Mouse (Mus musculus) embryonic facial prominence, embryonic 11.5 days (tissue): ENCODE results near the gene Naip5. TPM values are rescaled to one million over a fixed set of nuclear protein-coding genes. Genes with fewer than 3 reads are reported as not detected.
"Not testable (repeated sequence)": the region's sequence is repeated elsewhere in the genome, so short reads cannot be mapped to it uniquely, and the experiment has no call there.

Experiments
- ATAC-seq: fragments of 200-750 bp; cut with Nextera tagmentation; replicated peaks from 2 replicates; pipeline ENCODE4 v1.8.0; 2017; ENCODE audit warnings: low read depth; ENCODE audit not compliant: insufficient number of reproducible peaks, low FRiP score, low TSS enrichment
- DNase-seq: peaks from one replicate; pipeline ENCODE4 v3.0.0-alpha.2; 2015; ENCODE audit warnings: low spot score
- H3K27ac ChIP-seq: fragments of 300-500 bp; sonication (generic); replicated peaks from 2 replicates; pipeline ENCODE4 v1.5.1; 2014; ENCODE audit warnings: mild to moderate bottlenecking, low read depth, low read length, control low read depth
- H3K27me3 ChIP-seq: fragments of 300-500 bp; sonication (generic); 2 replicates; pipeline ENCODE4 v1.6.1; 2014; ENCODE audit warnings: mild to moderate bottlenecking, low read length, moderate library complexity, mixed read lengths; ENCODE audit not compliant: control insufficient read depth, insufficient read depth
- H3K36me3 ChIP-seq: fragments of 300-500 bp; sonication (generic); replicated peaks from 2 replicates; pipeline ENCODE4 v1.6.1; 2014; ENCODE audit warnings: low read depth, mild to moderate bottlenecking, low read length, moderate library complexity, mixed read lengths; ENCODE audit not compliant: control insufficient read depth, insufficient read depth
- H3K4me1 ChIP-seq: fragments of 300-500 bp; sonication (generic); 2 replicates; pipeline ENCODE4 v1.6.1; 2014; ENCODE audit warnings: low read length, mixed read lengths; ENCODE audit not compliant: control insufficient read depth, insufficient read depth
- H3K4me2 ChIP-seq: fragments of 300-500 bp; sonication (generic); 2 replicates; pipeline ENCODE4 v1.6.1; 2014; ENCODE audit warnings: low read depth, mild to moderate bottlenecking, control low read depth, low read length, moderate library complexity
- H3K4me3 ChIP-seq: fragments of 300-500 bp; sonication (generic); 2 replicates; pipeline ENCODE4 v1.5.1; 2014; ENCODE audit warnings: low read depth, low read length, control low read depth
- H3K9ac ChIP-seq: fragments of 300-500 bp; sonication (generic); replicated peaks from 2 replicates; pipeline ENCODE4 v1.6.1; 2014; ENCODE audit warnings: mild to moderate bottlenecking, control low read depth, low read length
- H3K9me3 ChIP-seq: fragments of 300-500 bp; sonication (generic); replicated peaks from 2 replicates; pipeline ENCODE4 v1.6.1; 2016; ENCODE audit warnings: mild to moderate bottlenecking, low read length, inconsistent platforms, mixed read lengths; ENCODE audit not compliant: control insufficient read depth
- WGBS: fragments of 180-500 bp; shearing (Covaris S2); extraction: QIAGEN DNeasy Blood & Tissue Kit; methylation state at CpG from one replicate; pipeline ENCODE4 v1.1.7; 2014; 5-methylcytosine and 5-hydroxymethylcytosine counted together
- polyA plus RNA-seq: library from polyadenylated mRNA; unstranded; fragments of >200 nt; fragmentation: Nextera tagmentation; extraction: Ambion mirVana; gene quantifications from 2 replicates; pipeline ENCODE4 v1.2.1, GENCODE M21; 2014

Naip5 gene
- polyA plus RNA-seq: 0.14 and 0.17 TPM in 2 replicates

DNA sequence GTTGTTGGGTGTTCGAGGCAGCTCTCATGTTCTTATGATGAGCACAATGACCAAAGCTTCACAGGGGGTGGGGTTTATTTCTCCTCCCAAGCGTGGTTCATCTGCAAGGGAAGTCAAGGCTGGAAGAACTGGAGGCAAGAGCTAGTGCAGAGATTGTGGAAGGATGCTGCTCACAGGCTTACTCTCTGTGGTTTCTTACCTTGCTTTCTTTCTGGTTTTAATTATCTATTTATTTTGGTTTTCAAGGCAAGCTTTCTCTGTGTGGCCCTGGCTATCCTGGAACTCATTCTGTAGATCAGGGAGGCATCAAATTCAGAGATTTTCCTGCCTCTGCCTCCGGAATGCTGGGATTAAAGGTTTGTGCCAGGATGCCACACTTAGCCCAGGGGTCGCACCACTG, at the start of gene Naip5:
Naip5 (minus strand) TSS at position 101 of the 400 bp plus-strand sequence.
- H3K9me3 ChIP-seq, H3K9ac ChIP-seq, H3K4me2 ChIP-seq, H3K27me3 ChIP-seq, H3K27ac ChIP-seq, ATAC-seq, H3K36me3 ChIP-seq, H3K4me1 ChIP-seq, H3K4me3 ChIP-seq, DNase-seq: not testable (repeated sequence)
- WGBS: 71% methylated on average over 4 of the region's 4 CpGs

DNA sequence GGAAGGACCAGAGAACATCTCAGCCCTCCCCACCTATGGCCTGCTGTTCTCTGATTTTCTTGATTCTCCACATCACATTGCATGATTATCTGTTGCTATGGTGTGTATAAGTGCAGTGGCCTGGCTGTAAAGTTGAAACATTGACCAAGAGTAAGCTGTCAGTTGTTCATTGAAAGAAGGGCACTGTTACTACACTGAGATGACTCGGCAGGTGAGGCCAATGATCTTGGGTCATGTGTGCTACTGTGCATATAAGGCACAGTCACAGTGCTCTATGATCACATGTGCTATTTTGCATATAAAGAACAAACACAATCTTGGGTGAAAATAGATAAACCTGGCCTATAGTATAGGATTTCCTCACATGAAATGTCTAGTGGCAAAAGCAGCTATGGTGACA, 38.5 kb upstream of the Naip5 start:
- no peaks in the 10 kb centered on the region for H3K27me3 ChIP-seq
- 94% methylated on average over 1 of the region's 1 CpGs for WGBS
- ATAC-seq: no peak

DNA sequence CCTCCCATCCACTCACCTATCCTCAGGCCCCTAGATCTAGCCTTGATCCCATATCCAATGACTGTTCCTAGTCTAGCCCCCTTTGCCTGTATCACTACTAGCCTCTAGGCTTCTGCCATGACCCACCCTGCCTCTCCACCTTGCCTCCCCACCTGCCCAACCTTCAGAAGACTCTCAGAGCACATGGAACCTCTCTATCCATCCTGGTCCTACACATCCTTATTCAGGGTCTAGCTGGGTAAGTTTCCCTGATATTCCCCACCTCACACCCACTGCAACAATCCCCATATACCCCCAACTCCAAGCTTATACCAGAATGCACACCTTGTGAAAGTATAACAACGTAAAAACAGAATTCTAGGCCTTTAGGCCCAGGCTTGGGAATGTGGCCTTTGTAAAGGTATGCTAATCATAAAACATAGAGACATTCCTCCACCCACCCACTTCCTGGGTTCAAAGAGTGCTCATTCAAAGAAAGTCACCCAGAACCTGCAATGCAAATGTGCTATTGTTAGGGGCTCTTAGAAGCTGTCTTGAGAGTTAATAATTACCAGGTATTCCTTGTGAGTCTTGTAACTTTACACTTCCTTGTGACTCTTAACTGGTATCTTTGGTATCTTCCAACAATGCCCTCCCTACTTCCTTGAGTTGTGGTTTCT, 25.5 kb upstream of the Naip5 start:
- no CpG with 5 or more reads among the region's 1 CpGs for WGBS
- not testable (repeated sequence) for H3K27me3 ChIP-seq, H3K4me3 ChIP-seq, ATAC-seq, H3K27ac ChIP-seq, H3K4me1 ChIP-seq, H3K9ac ChIP-seq, DNase-seq, H3K36me3 ChIP-seq, H3K4me2 ChIP-seq, H3K9me3 ChIP-seq

More for the DNA sequence above, 38.5 kb upstream of the Naip5 start:
- Histone ChIP-seq H3K36me3 (no peaks in the 10 kb centered on the region), H3K27ac (no peak overlapping the region), H3K4me3 (no peak overlapping the region), H3K4me2 (no peak overlapping the region), H3K4me1 (no peaks in the 10 kb centered on the region), H3K9ac (no peak overlapping the region), H3K9me3 (no peaks in the 10 kb centered on the region)
- DNase-seq: no peak

DNA sequence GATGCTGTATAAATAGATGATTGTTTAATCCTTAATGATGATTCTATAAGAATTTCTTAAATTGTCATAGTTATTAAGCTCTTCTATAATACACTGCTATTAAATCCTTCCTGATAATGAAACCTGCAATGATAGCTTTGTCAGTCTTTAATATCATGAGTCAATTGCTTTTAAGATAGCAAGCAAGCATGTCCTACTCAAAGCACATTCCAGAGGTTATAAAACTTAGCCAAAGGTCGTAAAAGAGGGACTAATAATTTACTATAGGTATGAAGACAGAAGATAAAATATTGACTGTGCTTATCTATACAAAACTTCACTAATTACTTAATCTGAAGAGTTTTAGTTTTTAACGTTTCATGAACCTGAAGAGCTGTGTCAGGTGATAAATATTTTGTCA, 10.9 kb upstream of the Naip5 start:
- whole genome bisulfite sequencing: 68% methylated on average over 2 of the region's 2 CpGs
- ATAC-seq: not testable (repeated sequence)

DNA sequence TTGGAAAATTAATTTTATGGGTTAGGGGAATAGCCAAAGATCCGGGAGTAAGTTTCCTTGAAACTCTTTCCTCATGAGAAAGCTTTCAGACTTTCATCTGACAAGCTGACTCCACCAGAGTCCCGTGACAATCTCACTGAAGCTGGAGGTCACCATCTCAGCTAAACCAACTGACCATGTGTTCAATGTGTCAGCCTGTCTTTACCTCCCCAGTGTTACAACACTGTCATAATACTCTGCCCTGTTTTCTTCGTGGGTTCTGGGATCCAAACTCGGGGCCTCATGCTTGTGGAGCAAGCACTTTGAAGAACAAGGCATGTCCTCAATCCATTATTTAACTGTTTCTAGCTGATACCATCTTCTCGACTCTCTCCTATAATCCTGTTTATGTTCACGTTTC, 9.8 kb upstream of the Naip5 start:
- not testable (repeated sequence) for H3K27ac ChIP-seq, ATAC-seq, H3K36me3 ChIP-seq, H3K4me2 ChIP-seq, H3K9me3 ChIP-seq, H3K27me3 ChIP-seq, H3K4me1 ChIP-seq, DNase-seq, H3K4me3 ChIP-seq, H3K9ac ChIP-seq
- 80% methylated on average over 5 of the region's 6 CpGs for WGBS

More for the DNA sequence above, 10.9 kb upstream of the Naip5 start:
- H3K27ac ChIP-seq, H3K4me1 ChIP-seq, H3K9me3 ChIP-seq, H3K4me3 ChIP-seq, DNase-seq, H3K9ac ChIP-seq, H3K27me3 ChIP-seq, H3K36me3 ChIP-seq, H3K4me2 ChIP-seq: not testable (repeated sequence)

DNA sequence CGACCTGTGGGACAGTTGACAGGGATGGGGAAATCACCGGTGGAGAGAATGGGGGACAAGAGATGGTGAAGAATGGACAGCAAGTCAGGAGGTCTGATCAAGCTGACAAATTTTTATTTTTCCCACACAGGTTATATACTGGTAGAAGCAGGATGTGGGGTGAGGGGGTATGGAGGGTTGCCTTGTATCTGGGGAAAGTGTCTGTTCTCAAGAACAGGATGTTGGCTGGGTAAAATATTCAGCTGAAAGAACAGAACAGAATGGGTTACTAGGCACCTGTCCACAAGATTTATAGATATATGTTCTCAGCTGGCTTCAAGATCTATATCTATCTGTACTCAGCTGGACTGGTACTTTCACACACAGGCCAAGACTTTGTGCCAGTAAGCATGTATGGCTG, 5.8 kb upstream of the Naip5 start:
- 95% methylated on average over 2 of the region's 2 CpGs for WGBS
- not testable (repeated sequence) for ATAC-seq, H3K27ac ChIP-seq

DNA sequence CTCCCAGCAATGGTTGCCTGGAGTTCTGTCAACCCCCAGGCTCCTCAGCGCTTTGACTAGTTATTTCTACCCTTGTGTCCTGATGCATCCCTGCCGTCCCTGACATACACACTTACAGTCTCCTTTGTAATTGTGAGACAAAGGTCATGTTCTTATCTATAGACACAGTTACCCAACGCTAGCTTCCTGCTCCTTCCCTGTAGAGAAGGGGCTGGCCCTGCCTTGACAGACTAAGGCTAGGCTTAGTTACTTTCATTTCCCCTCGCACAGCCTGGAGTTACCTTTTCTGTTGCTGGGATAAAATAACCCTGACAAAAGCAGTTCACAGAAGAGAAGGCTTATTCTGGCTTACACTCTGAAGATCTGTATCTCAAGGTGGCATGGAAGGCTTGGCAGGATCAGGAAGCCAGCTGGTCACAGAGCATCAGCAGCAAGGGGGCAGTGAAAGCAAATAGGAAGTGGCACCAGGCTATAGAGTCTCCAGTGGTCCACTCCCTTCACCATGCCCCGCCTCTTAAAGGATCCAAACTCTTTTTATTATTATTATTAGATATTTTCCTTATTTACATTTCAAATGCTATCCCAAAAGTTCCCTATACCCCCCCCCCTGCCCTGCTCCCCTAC, 885 bp upstream of the Naip5 start:
- not testable (repeated sequence) for H3K27ac ChIP-seq, ATAC-seq, H3K9ac ChIP-seq, H3K27me3 ChIP-seq, DNase-seq, H3K9me3 ChIP-seq, H3K4me1 ChIP-seq, H3K36me3 ChIP-seq, H3K4me2 ChIP-seq, H3K4me3 ChIP-seq
- 75% methylated on average over 5 of the region's 5 CpGs for WGBS

More for the DNA sequence above, 5.8 kb upstream of the Naip5 start:
- not testable (repeated sequence) for H3K4me1 ChIP-seq, H3K9me3 ChIP-seq, H3K9ac ChIP-seq, DNase-seq, H3K4me2 ChIP-seq, H3K36me3 ChIP-seq, H3K27me3 ChIP-seq, H3K4me3 ChIP-seq

DNA sequence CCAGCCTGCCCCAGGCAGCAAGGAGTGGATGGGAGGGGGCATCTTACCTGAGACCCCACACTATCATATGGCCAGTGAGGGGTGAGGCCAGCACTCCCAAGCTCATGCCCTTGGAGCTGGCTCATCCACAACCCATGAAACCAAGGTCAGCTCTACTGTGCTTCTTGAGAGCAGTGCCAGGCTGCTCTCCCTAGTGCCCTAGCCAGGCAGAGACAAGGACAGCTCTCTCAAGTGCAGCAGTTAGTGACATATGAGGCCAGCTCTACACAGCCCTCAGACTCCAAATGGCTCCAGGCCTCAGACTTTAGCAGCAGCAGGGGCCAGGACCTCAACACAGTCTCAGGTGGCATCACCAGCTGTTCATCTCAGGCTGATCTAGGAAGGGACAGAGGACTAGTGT, 2.4 kb downstream of the Naip5 start:
- no peaks in the 10 kb centered on the region for H3K4me1 ChIP-seq
- no peaks in the 10 kb centered on the region for H3K27me3 ChIP-seq
- H3K27ac ChIP-seq: no peak overlapping the region
- H3K4me2 ChIP-seq: no peak overlapping the region
- no peaks in the 10 kb centered on the region for H3K9me3 ChIP-seq
- no peak for DNase-seq
- no peak overlapping the region for H3K4me3 ChIP-seq
- H3K36me3 ChIP-seq: no peaks in the 10 kb centered on the region
- no peak overlapping the region for H3K9ac ChIP-seq
- no peak for ATAC-seq
